Mouse (Mus musculus) CD4-positive, CD25-positive, alpha-beta regulatory T cell, adult 4 months (primary cell): ENCODE results near the gene Slc22a2. TPM values are rescaled to one million over a fixed set of nuclear protein-coding genes. Genes with fewer than 3 reads are reported as not detected.

Experiments
- polyA plus RNA-seq, 2 experiments: library from polyadenylated mRNA; unstranded; fragments of 100-300 nt; shearing (Covaris generic); gene quantifications; one replicate each; pipeline ENCODE4 v1.2.1; 2017

The Slc22a2 gene
- polyA plus RNA-seq, 2 experiments from 2014 or later = 6.0 to 7.5 TPM

Other genes with a start within 250 kb of the Slc22a2 start
- gene Plg, start 205.5 kb upstream of the Slc22a2 start, polyA plus RNA-seq = not detected
- gene Slc22a3, start 76.4 kb upstream of the Slc22a2 start, polyA plus RNA-seq = not detected
- gene Slc22a1, start 91.7 kb downstream of the Slc22a2 start, polyA plus RNA-seq = not detected
- 10 to 100 TPM; 45.2 to 46.1 TPM for gene Igf2r, start 185.5 kb downstream of the Slc22a2 start, polyA plus RNA-seq